Mouse (Mus musculus) ES-Bruce4 (cell line): ENCODE measurements around the gene Gnai3.

Experiments
- CTCF ChIP-seq: IDR thresholded peaks from one replicate; pipeline ENCODE4 v1.8.1; 2011; ENCODE audit warnings: low read depth, low read length
- POLR2A ChIP-seq: IDR thresholded peaks from one replicate; pipeline ENCODE4 v1.8.1; 2011; ENCODE audit warnings: low read length; ENCODE audit not compliant: insufficient read depth

GRCm38 (mm10) chr3:108124131-108124530, 21.8 kb downstream of the Gnai3 start:
- TF ChIP-seq CTCF (no peak), POLR2A (no peak)
